Mouse (Mus musculus) stomach, postnatal 0 days (tissue): ENCODE data around the gene Clec12a.

ENCODE experiments used
- CTCF ChIP-seq: IDR thresholded peaks from 2 replicates; pipeline ENCODE4 v1.5.1; 2016; ENCODE audit warnings: antibody characterized with exemption, low read depth, mild to moderate bottlenecking, moderate library complexity
- EP300 ChIP-seq: optimal IDR thresholded peaks from 2 replicates; pipeline ENCODE3; 2016; ENCODE audit warnings: antibody characterized with exemption

GRCm38 (mm10) chr6:129399945-129400344 is 57.5 kb downstream of the Clec12a start:
- no peak for TF ChIP-seq CTCF
- no peak for TF ChIP-seq EP300
